Mouse (Mus musculus) Patski (cell line): ENCODE results near the gene L3mbtl4. TPM values are rescaled to one million over a fixed set of nuclear protein-coding genes. Genes with fewer than 3 reads are reported as not detected.
A peak's percentile ranks its signal among the peaks of the same experiment; 100 is the strongest.

ENCODE experiments used
- ATAC-seq: fragments of 100-300 bp; one replicate; pipeline ENCODE4 v1.8.0; 2021
- CTCF ChIA-PET: fragments of 350-600 bp; sonication (Branson Sonifier 250); formaldehyde crosslinking; loops from one replicate; lab custom pipeline; 2022; ENCODE audit warnings: inconsistent platforms; lab: Charles Lee
- POLR2A ChIA-PET: fragments of 350-600 bp; sonication (Branson Sonifier 250); formaldehyde crosslinking; loops from one replicate; lab custom pipeline; 2022; ENCODE audit warnings: antibody characterized with exemption, inconsistent platforms; lab: Charles Lee
- DNase-seq: peaks from one replicate; pipeline ENCODE4 v3.0.0-alpha.2; 2011; ENCODE audit warnings: low read depth, low spot score
- H3K27me3 ChIP-seq: fragments of 371-371 bp; one replicate; pipeline ENCODE4 v1.5.1; 2021
- CTCF ChIP-seq: fragments of 100-300 bp; IDR thresholded peaks from one replicate; pipeline ENCODE4 v1.5.1; 2021
- in situ Hi-C: fragments of 300-500 bp; cut with MboI; formaldehyde crosslinking; loops from 3 replicates; pipeline ENCODE4 v1.11.1; 2018; ENCODE audit warnings: low pct_unique_long_range_greater_than_20kb, mixed read lengths
- polyA plus RNA-seq: library from polyadenylated mRNA; unstranded; gene quantifications from one replicate; pipeline ENCODE4 v1.2.3, GENCODE M21; 2021

L3mbtl4 gene
- polyA plus RNA-seq, 1 experiment from 2014 or later, result 0.35 TPM

GRCm38 (mm10) chr17:68288699-68289098 lies 15.1 kb downstream of the L3mbtl4 start:
- no peak for TF ChIP-seq CTCF
- POLR2A ChIA-PET, result no interaction called here
- DNase-seq (no peak), ATAC-seq (no peak)
- no peaks in the 10 kb centered on the region for H3K27me3 ChIP-seq
- CTCF ChIA-PET, result no interaction called here
- in situ Hi-C loops, result no loop called here

- no peak for ATAC-seq
- ChIA-PET POLR2A (no interaction called here), CTCF (no interaction called here)
- in situ Hi-C loops, result no loop called here
- DNase-seq, result no peak
- H3K27me3 ChIP-seq, result no peaks in the 10 kb centered on the region
- TF ChIP-seq CTCF, result no peak
These were observed 18.2 kb downstream of the L3mbtl4 start for GRCm38 (mm10) chr17:68291713-68292364.

GRCm38 (mm10) chr17:68308381-68308780 lies 34.8 kb downstream of the L3mbtl4 start:
- ATAC-seq, result no peak
- no peak for DNase-seq
- ChIA-PET CTCF (no interaction called here), POLR2A (no interaction called here)
- no peak for TF ChIP-seq CTCF
- H3K27me3 ChIP-seq, result peaks cover 3% of the 10 kb centered on the region
- in situ Hi-C loops, result no loop called here

GRCm38 (mm10) chr17:68312286-68312927 lies 38.8 kb downstream of the L3mbtl4 start:
- ChIA-PET POLR2A (interaction anchor here (1.3 kb wide), 1 partner anchor 10 kb away, joined by 4 read pairs; no protein-coding TSS in a partner anchor), CTCF (no interaction called here)
- no peak for TF ChIP-seq CTCF
- in situ Hi-C loops, result no loop called here
- ATAC-seq (no peak), DNase-seq (no peak)
- peaks cover 3% of the 10 kb centered on the region for H3K27me3 ChIP-seq

- CTCF ChIA-PET, result no interaction called here
- POLR2A ChIA-PET, result no interaction called here
- in situ Hi-C loops, result no loop called here
- no peak for ATAC-seq
- TF ChIP-seq CTCF, result no peak
- DNase-seq, result no peak
- peaks cover 3% of the 10 kb centered on the region for H3K27me3 ChIP-seq
These were observed 47.3 kb downstream of the L3mbtl4 start for GRCm38 (mm10) chr17:68320940-68321339.

- ChIA-PET POLR2A (interaction anchor here (1.3 kb wide), 1 partner anchor 10 kb away, joined by 4 read pairs; no protein-coding TSS in a partner anchor), CTCF (no interaction called here)
- H3K27me3 ChIP-seq, result peaks cover 3% of the 10 kb centered on the region
- DNase-seq (no peak), ATAC-seq (no peak)
- in situ Hi-C loops, result no loop called here
- TF ChIP-seq CTCF, result no peak
These were observed 49.0 kb downstream of the L3mbtl4 start for GRCm38 (mm10) chr17:68322607-68323006.

- ATAC-seq (no peak), DNase-seq (no peak)
- ChIA-PET POLR2A (no interaction called here), CTCF (no interaction called here)
- TF ChIP-seq CTCF, result peak; percentile 31
- in situ Hi-C loops, result no loop called here
- no peaks in the 10 kb centered on the region for H3K27me3 ChIP-seq
These were observed 58.6 kb downstream of the L3mbtl4 start for GRCm38 (mm10) chr17:68332225-68332624.

- ChIA-PET POLR2A (no interaction called here), CTCF (no interaction called here)
- TF ChIP-seq CTCF, result no peak
- DNase-seq, result no peak
- H3K27me3 ChIP-seq, result no peaks in the 10 kb centered on the region
- no peak for ATAC-seq
- in situ Hi-C loops, result no loop called here
These were observed 59.8 kb downstream of the L3mbtl4 start for GRCm38 (mm10) chr17:68333382-68333781.

- ATAC-seq (no peak), DNase-seq (no peak)
- H3K27me3 ChIP-seq, result no peaks in the 10 kb centered on the region
- in situ Hi-C loops, result no loop called here
- ChIA-PET CTCF (no interaction called here), POLR2A (no interaction called here)
- no peak for TF ChIP-seq CTCF
These were observed 65.4 kb downstream of the L3mbtl4 start for GRCm38 (mm10) chr17:68338917-68339553.

GRCm38 (mm10) chr17:68357687-68358086 lies 84.1 kb downstream of the L3mbtl4 start:
- DNase-seq (no peak), ATAC-seq (no peak)
- H3K27me3 ChIP-seq, result no peaks in the 10 kb centered on the region
- ChIA-PET CTCF (no interaction called here), POLR2A (no interaction called here)
- in situ Hi-C loops, result no loop called here
- no peak for TF ChIP-seq CTCF

- CTCF ChIA-PET, result no interaction called here
- in situ Hi-C loops, result no loop called here
These were observed 97.5 kb downstream of the L3mbtl4 start for GRCm38 (mm10) chr17:68371101-68371500.

More at GRCm38 (mm10) chr17:68371101-68371500, 97.5 kb downstream of the L3mbtl4 start:
- POLR2A ChIA-PET, result no interaction called here
- no peak for TF ChIP-seq CTCF
- DNase-seq (no peak), ATAC-seq (no peak)
- H3K27me3 ChIP-seq, result no peaks in the 10 kb centered on the region
